Mouse (Mus musculus) limb, embryonic 12.5 days (tissue): ENCODE data around the gene Cldn18. TPM values are rescaled to one million over a fixed set of nuclear protein-coding genes. Genes with fewer than 3 reads are reported as not detected.
A peak's percentile ranks its signal among the peaks of the same experiment; 100 is the strongest.

Source experiments
- ATAC-seq: fragments of 200-750 bp; cut with Nextera tagmentation; 2 replicates; pipeline ENCODE4 v1.8.0; 2017; ENCODE audit warnings: low read depth, moderate TSS enrichment; ENCODE audit not compliant: insufficient number of reproducible peaks, insufficient read depth, low FRiP score, low TSS enrichment
- H3K27ac ChIP-seq: fragments of 300-500 bp; sonication (generic); 2 replicates; pipeline ENCODE4 v1.5.1; 2016; ENCODE audit warnings: mild to moderate bottlenecking, moderate library complexity
- H3K27me3 ChIP-seq: fragments of 300-500 bp; sonication (generic); 2 replicates; pipeline ENCODE4 v1.6.1; 2016; ENCODE audit warnings: mild to moderate bottlenecking, moderate library complexity
- H3K36me3 ChIP-seq: fragments of 300-500 bp; sonication (generic); 2 replicates; pipeline ENCODE4 v1.6.1; 2016; ENCODE audit warnings: mild to moderate bottlenecking, moderate library complexity
- H3K4me1 ChIP-seq: fragments of 300-500 bp; sonication (generic); replicated peaks from 2 replicates; pipeline ENCODE4 v1.6.1; 2016
- H3K4me2 ChIP-seq: fragments of 300-500 bp; sonication (generic); 2 replicates; pipeline ENCODE4 v1.6.1; 2016; ENCODE audit warnings: mild to moderate bottlenecking, moderate library complexity
- H3K4me3 ChIP-seq: fragments of 300-500 bp; sonication (generic); replicated peaks from 2 replicates; pipeline ENCODE4 v1.5.1; 2016; ENCODE audit warnings: mild to moderate bottlenecking
- H3K9ac ChIP-seq: fragments of 300-500 bp; sonication (generic); replicated peaks from 2 replicates; pipeline ENCODE4 v1.6.1; 2016; ENCODE audit warnings: mild to moderate bottlenecking, moderate library complexity
- H3K9me3 ChIP-seq: fragments of 300-500 bp; sonication (generic); 2 replicates; pipeline ENCODE4 v1.6.1; 2016; ENCODE audit warnings: mild to moderate bottlenecking, moderate library complexity
- WGBS: fragments of 180-500 bp; shearing (Covaris S2); methylation state at CpG from one replicate; pipeline ENCODE4 v1.1.7; 2016; 5-methylcytosine and 5-hydroxymethylcytosine counted together
- polyA plus RNA-seq: library from polyadenylated mRNA; unstranded; fragments of >200 nt; fragmentation: Nextera tagmentation; extraction: Ambion mirVana; gene quantifications from 2 replicates; pipeline ENCODE4 v1.2.1, GENCODE M21; 2016

The Cldn18 gene
- polyA plus RNA-seq: not detected in 2 replicates

DNA sequence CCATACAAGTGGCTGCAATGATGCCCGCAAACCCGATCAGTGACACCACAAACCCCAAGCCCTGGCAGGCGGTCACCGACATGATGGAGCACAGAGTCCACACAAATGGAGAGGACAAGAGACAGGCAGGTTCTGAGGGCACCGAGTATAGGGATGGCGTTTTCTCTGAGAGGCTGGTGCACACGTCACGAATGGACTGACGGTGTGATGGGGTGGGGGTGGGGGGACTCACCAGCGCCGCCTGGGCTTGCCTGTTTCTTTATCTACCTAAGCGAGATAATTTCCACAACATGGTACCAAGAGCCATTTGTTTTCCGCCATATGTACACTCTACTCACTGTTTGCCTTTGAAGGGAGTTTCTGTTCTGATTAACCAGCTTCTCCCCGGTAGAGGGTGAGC lies at the start of gene Cldn18:
TSS of gene Cldn18 (minus strand) at position 134 of the 400 bp plus-strand sequence.
- 89% methylated on average over 14 of the region's 14 CpGs for WGBS
- H3K4me1 ChIP-seq: no peaks in the 10 kb centered on the region
- no peaks in the 10 kb centered on the region for H3K27me3 ChIP-seq
- no peak within 1 kb of the TSS for H3K27ac ChIP-seq
- no peak for ATAC-seq
- H3K36me3 ChIP-seq: no peaks in the 10 kb centered on the region
- H3K9ac ChIP-seq: no peak within 1 kb of the TSS
- H3K4me3 ChIP-seq: no peak within 1 kb of the TSS
- H3K4me2 ChIP-seq: no peak within 1 kb of the TSS
- no peaks in the 10 kb centered on the region for H3K9me3 ChIP-seq

- no peak for ATAC-seq
- Histone ChIP-seq H3K4me3 (no peak overlapping the region), H3K4me2 (no peak overlapping the region), H3K4me1 (no peaks in the 10 kb centered on the region), H3K36me3 (no peaks in the 10 kb centered on the region), H3K27ac (no peak overlapping the region), H3K9ac (no peak overlapping the region), H3K27me3 (no peaks in the 10 kb centered on the region), H3K9me3 (no peaks in the 10 kb centered on the region)
- 74% methylated on average over 6 of the region's 6 CpGs for WGBS
These were observed 46.5 kb upstream of the Cldn18 start for GRCm38 (mm10) chr9:99763530-99763929.

- WGBS: 87% methylated on average over 4 of the region's 4 CpGs
- Histone ChIP-seq H3K4me1 (peaks cover 10% of the 10 kb centered on the region; the same call in 1 of the 2 replicates), H3K9ac (no peak overlapping the region), H3K36me3 (no peaks in the 10 kb centered on the region), H3K4me2 (no peak overlapping the region), H3K27me3 (no peaks in the 10 kb centered on the region), H3K9me3 (no peaks in the 10 kb centered on the region), H3K4me3 (no peak overlapping the region), H3K27ac (no peak overlapping the region)
- no peak for ATAC-seq
These were observed 33.2 kb upstream of the Cldn18 start for GRCm38 (mm10) chr9:99750272-99750671.

- Histone ChIP-seq H3K4me1 (peaks cover 10% of the 10 kb centered on the region; the same call in 1 of the 2 replicates), H3K4me2 (no peak overlapping the region), H3K27me3 (no peaks in the 10 kb centered on the region), H3K27ac (no peak overlapping the region), H3K4me3 (no peak overlapping the region), H3K36me3 (no peaks in the 10 kb centered on the region), H3K9me3 (no peaks in the 10 kb centered on the region), H3K9ac (no peak overlapping the region)
- 50% methylated on average over 1 of the region's 1 CpGs for WGBS
- ATAC-seq: no peak
These were observed 31.2 kb upstream of the Cldn18 start for GRCm38 (mm10) chr9:99748279-99748678.

- Histone ChIP-seq H3K27ac (no peak overlapping the region), H3K9me3 (no peaks in the 10 kb centered on the region), H3K27me3 (no peaks in the 10 kb centered on the region), H3K4me1 (peaks cover 10% of the 10 kb centered on the region; the same call in 1 of the 2 replicates), H3K4me2 (no peak overlapping the region), H3K9ac (no peak overlapping the region), H3K36me3 (no peaks in the 10 kb centered on the region), H3K4me3 (no peak overlapping the region)
- ATAC-seq: no peak
- WGBS: 19% methylated on average over 4 of the region's 4 CpGs
These were observed 30.7 kb upstream of the Cldn18 start for GRCm38 (mm10) chr9:99747731-99748130.

DNA sequence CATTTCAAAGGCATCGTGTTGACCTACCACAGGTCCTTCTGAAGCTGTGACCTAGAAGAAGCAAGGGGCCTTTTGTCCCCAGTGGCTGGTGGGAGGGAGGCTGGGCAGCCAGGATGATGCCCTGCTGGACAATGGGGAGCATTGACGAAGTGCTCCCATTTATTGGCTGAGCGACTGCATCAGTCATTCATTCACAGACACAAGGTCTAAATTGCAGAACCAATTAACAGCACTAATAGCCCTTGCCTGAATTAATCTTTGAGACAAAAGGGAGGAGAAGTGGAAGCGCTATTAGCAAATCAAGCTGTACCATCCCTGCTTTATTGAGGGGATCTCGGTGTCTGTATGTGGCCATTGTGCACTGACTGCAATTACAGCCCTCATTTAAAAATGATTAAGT lies 27.5 kb upstream of the Cldn18 start:
- ATAC-seq: no peak
- peaks cover 10% of the 10 kb centered on the region; the same call in 1 of the 2 replicates for H3K4me1 ChIP-seq
- H3K9me3 ChIP-seq: no peaks in the 10 kb centered on the region
- H3K4me3 ChIP-seq: no peak overlapping the region
- H3K9ac ChIP-seq: no peak overlapping the region
- H3K27ac ChIP-seq: no peak overlapping the region
- H3K36me3 ChIP-seq: no peaks in the 10 kb centered on the region
- H3K4me2 ChIP-seq: no peak overlapping the region
- 83% methylated on average over 5 of the region's 5 CpGs for WGBS
- H3K27me3 ChIP-seq: no peaks in the 10 kb centered on the region

GRCm38 (mm10) chr9:99729943-99730646 lies 13.0 kb upstream of the Cldn18 start:
- no peak overlapping the region for H3K4me3 ChIP-seq
- H3K27ac ChIP-seq: no peak overlapping the region
- H3K9me3 ChIP-seq: 0 out of 2 replicates have a peak, but pooled peaks cover 1% of the 10 kb centered on the region
- peak; percentile 78; the same call in 1 of the 2 replicates for ATAC-seq
- H3K9ac ChIP-seq: no peak overlapping the region
- no peak overlapping the region for H3K4me2 ChIP-seq
- no peaks in the 10 kb centered on the region for H3K36me3 ChIP-seq
- H3K27me3 ChIP-seq: peaks cover 4% of the 10 kb centered on the region; the same call in 1 of the 2 replicates
- no peaks in the 10 kb centered on the region for H3K4me1 ChIP-seq
- WGBS: 36% methylated on average over 15 of the region's 15 CpGs

GRCm38 (mm10) chr9:99727819-99728218 lies 10.8 kb upstream of the Cldn18 start:
- ATAC-seq: no peak
- no peaks in the 10 kb centered on the region for H3K4me1 ChIP-seq
- no peaks in the 10 kb centered on the region for H3K9me3 ChIP-seq
- no peak overlapping the region for H3K4me2 ChIP-seq
- no peaks in the 10 kb centered on the region for H3K36me3 ChIP-seq
- H3K27me3 ChIP-seq: peaks cover 4% of the 10 kb centered on the region; the same call in 1 of the 2 replicates
- no peak overlapping the region for H3K27ac ChIP-seq
- H3K4me3 ChIP-seq: no peak overlapping the region
- WGBS: 72% methylated on average over 11 of the region's 11 CpGs
- H3K9ac ChIP-seq: no peak overlapping the region

GRCm38 (mm10) chr9:99725278-99725677 lies 8.2 kb upstream of the Cldn18 start:
- no peak overlapping the region for H3K27ac ChIP-seq
- no peak overlapping the region for H3K4me3 ChIP-seq
- no peaks in the 10 kb centered on the region for H3K36me3 ChIP-seq
- peaks cover 4% of the 10 kb centered on the region; the same call in 1 of the 2 replicates for H3K27me3 ChIP-seq
- no peaks in the 10 kb centered on the region for H3K4me1 ChIP-seq
- ATAC-seq: no peak
- 87% methylated on average over 8 of the region's 8 CpGs for WGBS
- H3K9ac ChIP-seq: no peak overlapping the region
- no peaks in the 10 kb centered on the region for H3K9me3 ChIP-seq
- no peak overlapping the region for H3K4me2 ChIP-seq

DNA sequence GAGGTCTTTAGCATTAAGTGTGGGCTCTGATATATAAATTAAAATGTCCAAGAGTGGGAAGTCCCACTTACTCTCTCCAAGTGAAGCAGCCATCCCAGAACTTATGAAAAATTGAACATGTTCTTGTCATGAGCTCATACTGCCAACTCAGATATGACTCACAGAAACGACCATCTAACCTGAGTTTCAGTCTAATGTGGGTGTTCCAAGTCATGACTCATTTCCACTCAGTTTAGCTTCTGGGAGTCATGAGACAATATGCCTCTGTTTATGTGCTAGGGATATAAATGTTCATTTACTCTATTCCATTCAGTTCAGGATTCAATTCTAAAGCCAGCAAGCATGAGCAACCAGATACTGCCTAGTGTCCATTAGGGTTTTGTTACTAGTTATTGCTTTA lies 2.9 kb upstream of the Cldn18 start:
- H3K9ac ChIP-seq: no peak overlapping the region
- no peak for ATAC-seq
- no peaks in the 10 kb centered on the region for H3K9me3 ChIP-seq
- H3K36me3 ChIP-seq: no peaks in the 10 kb centered on the region
- H3K27ac ChIP-seq: no peak overlapping the region
- no peak overlapping the region for H3K4me3 ChIP-seq
- no peaks in the 10 kb centered on the region for H3K4me1 ChIP-seq
- WGBS: 56% methylated on average over 1 of the region's 1 CpGs
- H3K4me2 ChIP-seq: no peak overlapping the region
- no peaks in the 10 kb centered on the region for H3K27me3 ChIP-seq

GRCm38 (mm10) chr9:99710297-99710696 lies 6.8 kb downstream of the Cldn18 start:
- H3K27me3 ChIP-seq: no peaks in the 10 kb centered on the region
- WGBS: 86% methylated on average over 4 of the region's 4 CpGs
- no peak overlapping the region for H3K27ac ChIP-seq
- no peak overlapping the region for H3K4me2 ChIP-seq
- H3K9ac ChIP-seq: no peak overlapping the region
- H3K4me3 ChIP-seq: no peak overlapping the region
- ATAC-seq: no peak
- H3K9me3 ChIP-seq: no peaks in the 10 kb centered on the region
- H3K36me3 ChIP-seq: no peaks in the 10 kb centered on the region
- no peaks in the 10 kb centered on the region for H3K4me1 ChIP-seq
